Mouse (Mus musculus): ENCODE measurements at regions not wholly inside any gene's neighbourhood (a gene's known extent, or its start where the extent isn't known, plus 50 kb on each side); places are given as distances from the start of the nearest gene placed in this dataset.

- DNase-seq = no peak
These were observed 246.0 kb downstream of the Ttc6 start for GRCm38 (mm10) chr12:57809961-57810360.

DNA sequence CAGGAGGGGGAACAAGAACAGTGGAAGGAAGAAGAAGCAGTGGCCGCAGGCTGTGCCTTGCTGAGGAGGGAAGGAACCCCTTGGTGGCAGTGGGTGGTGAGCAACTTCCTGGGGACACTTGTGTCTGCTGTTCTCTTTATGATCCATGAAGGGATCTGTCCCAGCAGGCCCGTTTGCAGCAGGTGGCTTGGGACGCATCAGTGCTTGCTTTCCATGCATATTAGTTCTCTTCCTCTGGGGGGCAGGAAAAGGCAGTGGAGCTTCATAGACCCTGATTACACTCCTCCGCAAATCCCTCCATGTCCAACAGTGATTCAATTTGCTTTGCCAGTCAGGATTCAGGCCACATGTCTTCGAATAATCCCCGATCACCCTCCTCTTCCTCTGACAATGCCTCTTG, 259.9 kb downstream of the Ttc6 start:
- DNase-seq = no peak

DNA sequence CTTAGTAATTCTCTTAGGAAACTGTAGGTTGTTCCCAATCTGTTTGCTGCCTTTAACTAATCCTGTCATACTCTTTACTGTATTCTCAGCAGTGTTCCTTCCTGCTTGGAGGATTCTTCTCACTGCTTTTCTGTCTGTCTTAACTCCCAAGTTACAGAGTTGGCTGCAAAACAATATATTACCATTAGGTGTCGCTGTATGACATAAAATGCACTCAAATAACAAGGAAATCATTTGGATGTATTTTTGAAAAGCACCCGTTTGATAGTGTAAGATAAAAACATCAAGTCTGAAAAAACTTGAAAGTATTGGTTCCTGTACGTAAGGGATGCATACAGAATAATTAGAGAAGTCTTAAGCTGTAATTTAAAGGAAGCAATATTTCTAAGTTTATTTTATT, 261.8 kb downstream of the Ttc6 start:
- peak; percentile 11 for DNase-seq

DNA sequence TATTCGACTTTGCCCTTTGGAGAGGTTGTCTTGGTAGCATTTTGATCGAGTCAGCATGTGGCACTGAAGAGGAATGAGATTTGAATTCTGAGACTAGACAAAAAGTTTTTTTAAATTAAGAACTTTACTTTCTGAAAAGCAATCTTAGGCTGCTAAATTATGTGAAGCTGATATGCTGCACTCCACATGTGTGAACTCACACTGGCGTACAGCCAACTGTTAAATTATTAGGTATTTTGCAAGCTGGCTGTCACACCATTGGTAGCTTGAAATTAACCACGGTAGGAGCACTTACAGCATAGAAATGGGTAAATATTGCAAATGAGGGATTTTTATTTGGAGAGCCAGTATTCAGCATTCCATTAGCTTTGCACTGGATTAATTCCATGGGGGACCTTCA, 278.9 kb downstream of the Ttc6 start:
- no peak for DNase-seq

DNA sequence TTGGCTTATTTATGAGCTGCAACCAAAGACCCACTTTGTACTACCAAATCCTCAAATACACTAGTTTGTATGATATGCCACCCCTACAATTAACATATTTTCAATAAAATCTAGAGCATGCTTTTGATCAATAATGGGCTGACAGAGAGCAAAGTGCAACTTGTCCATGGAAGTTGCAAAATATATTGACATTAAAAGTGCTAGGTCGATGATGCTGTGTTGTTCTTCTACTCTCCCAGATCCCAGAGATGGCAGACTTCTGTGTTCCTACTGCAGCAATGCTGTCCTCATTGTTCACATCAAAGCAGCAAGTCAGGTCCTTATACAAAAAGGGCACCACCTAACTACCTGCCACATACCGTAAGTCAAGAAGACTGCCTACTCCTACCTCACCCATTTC, 307.1 kb downstream of the Ttc6 start:
- DNase-seq = no peak

GRCm38 (mm10) chr12:57890783-57891478, 320.6 kb upstream of the Sstr1 start:
- no peak for DNase-seq

DNA sequence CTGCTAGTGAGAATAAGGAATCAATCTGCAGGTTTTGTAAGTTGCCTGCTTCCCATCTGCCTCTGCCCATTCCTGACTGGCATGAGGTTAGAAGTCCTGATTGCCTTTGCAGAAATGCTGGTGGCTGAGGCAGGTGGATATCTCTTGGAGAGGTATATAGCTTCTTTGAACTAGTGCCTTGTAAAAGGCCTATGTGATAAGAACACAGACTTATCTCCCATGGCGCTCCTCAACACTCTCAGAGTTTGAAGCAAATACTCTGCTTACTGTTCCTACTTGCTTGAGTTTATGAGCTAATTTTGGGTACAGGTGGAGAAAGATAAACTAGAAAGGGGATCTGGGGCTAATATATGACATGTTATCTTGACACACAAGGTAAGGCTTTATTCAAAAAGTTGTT, 320.0 kb upstream of the Sstr1 start:
- DNase-seq = no peak

DNA sequence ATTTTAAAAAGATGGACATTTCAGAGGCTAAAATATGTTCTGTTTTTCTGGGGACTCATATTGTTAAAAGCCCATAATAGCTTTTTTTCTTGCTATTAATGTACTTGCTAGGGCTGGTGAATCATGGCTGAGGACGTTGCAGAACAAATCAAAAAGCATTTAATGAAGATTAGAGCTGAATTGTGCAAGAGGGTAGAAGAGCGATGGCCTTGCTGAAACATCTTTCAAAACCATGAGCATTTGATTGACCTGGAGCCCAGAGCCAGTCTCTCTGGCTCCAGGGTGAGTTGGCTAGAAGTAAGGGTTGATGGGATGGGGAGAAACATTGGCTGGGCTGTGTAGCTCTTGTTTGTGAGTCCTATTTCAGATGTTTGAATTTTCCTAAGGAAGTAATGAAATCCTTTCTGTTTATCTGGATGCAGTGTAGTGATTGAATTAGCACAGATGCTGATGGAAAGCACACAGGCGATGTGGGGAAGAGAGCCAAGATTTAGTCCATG, 313.8 kb upstream of the Sstr1 start:
- peak; percentile 3 for DNase-seq

- no peak for DNase-seq
These were observed 306.9 kb upstream of the Sstr1 start for GRCm38 (mm10) chr12:57904658-57905057.

DNA sequence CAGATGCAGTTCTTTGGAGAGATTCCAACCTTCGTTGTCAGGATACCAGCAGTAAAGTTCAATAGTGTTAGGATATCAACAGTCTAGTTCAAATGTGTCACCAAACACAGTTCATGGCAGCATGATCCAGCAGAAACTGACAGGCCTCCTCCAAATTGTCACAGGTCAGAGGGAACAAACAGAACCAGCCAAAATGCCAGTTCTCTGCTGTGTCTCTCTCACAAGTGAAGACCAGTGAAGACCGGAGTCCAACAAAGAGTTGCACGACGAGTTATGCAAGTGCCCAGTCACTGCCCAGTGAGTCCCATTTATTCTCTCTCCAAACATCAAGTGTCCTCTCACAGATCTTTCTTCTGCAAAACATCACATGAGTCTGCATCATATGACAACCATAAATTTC, 293.4 kb upstream of the Sstr1 start:
- no peak for DNase-seq

GRCm38 (mm10) chr12:57922031-57922430, 289.5 kb upstream of the Sstr1 start:
- peak; percentile 1 for DNase-seq

DNA sequence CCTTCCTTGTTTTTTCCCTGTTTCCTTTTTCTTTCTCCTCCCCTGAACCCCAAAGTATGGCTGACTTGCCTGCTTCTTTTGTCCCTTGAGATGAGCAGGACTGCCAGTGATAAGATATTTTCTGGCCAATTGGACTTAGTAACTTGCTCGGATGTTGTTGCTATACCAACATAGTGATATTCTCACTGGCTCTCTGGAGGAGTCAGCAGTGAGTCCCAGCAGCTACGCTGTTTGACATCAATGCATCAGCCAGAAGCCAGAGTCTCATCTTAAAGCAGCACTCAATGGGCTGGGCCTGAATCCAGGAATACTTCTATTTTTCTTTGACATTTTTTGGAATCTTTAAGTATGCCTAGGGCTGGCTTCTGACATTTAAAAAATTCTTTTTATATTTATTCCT, 287.1 kb upstream of the Sstr1 start:
- no peak for DNase-seq

DNA sequence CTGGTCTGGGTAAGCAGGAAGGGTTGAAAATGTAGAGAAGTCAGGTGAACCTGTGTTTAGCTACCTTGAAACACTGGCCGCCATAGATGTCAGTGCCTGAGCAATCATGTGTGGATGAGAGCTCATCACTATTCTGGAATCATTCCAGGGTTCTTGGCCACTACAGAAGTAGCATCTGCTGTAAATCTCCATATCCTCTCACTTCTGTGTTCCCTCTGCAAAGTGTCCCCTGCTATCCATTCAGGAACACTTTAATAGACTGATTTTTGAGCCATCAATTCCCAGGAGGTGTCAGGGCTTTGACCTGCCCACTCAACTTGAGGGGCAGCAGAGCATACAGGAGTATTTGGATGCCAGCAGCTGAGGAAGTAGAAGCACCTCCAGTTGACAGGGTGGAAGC, 284.7 kb upstream of the Sstr1 start:
- no peak for DNase-seq

- no peak for DNase-seq
These were observed 283.5 kb upstream of the Sstr1 start for GRCm38 (mm10) chr12:57928030-57928429.

- no peak for DNase-seq
These were observed 279.7 kb upstream of the Sstr1 start for GRCm38 (mm10) chr12:57931856-57932255.

- DNase-seq = no peak
These were observed 261.7 kb upstream of the Sstr1 start for GRCm38 (mm10) chr12:57949886-57950285.

- DNase-seq = no peak
These were observed 253.0 kb upstream of the Sstr1 start for GRCm38 (mm10) chr12:57958527-57958926.

GRCm38 (mm10) chr12:57960171-57960570, 251.4 kb upstream of the Sstr1 start:
- DNase-seq = no peak

DNA sequence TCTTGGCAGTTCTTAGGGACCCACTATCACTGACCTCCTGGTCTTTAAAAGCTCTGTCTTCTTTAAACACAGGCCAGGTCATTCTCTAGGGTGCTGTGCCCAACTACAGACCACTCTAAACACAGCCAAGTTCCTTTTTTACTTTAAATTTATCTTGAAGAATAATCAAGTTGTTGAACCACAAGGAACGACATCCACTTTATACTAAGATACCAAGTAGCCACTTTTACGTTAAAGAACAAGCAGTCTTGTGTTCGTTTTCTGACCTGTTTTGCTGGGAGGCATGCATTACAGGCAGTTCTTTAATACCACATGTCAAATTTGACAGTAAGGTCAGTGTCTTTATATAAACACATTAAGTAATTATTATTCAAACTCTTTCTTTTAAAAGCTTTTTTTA, 242.4 kb upstream of the Sstr1 start:
- DNase-seq = no peak

- no peak for DNase-seq
These were observed 241.4 kb upstream of the Sstr1 start for GRCm38 (mm10) chr12:57970163-57970562.

DNA sequence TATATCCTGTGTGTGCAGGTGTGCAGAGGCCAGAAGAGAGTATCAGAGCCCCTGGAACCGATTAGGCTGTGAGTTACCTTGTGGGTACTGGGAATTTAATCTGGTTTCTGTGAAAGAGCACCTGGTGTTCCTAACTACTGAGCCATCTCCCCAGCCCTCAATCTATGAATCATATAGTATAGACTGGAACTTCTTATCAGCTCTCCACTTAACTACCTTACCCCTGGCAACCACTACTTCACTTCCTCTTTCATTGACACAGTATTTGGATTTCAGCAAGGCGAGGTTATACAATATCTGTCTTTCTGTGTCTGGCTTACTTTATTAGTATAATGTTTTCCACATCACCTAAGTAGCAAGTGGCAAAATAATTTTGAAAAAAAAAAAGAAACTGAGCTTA, 239.1 kb upstream of the Sstr1 start:
- no peak for DNase-seq

Data from adrenal gland, postnatal 10 days (tissue).